Mouse (Mus musculus) embryonic fibroblast, embryonic 13.5 days (primary cell): Measurements from ENCODE around the gene Gnat2.

Experiments used
- CTCF ChIP-seq: IDR thresholded peaks from 2 replicates; pipeline ENCODE4 v1.5.1; 2011; ENCODE audit warnings: mild to moderate bottlenecking, control low read depth, low read length, moderate library complexity, borderline replicate concordance; ENCODE audit not compliant: insufficient read depth
- POLR2A ChIP-seq: IDR thresholded peaks from 2 replicates; pipeline ENCODE4 v1.6.1; 2011; ENCODE audit warnings: low read depth, mild to moderate bottlenecking, control low read depth, low read length, moderate library complexity

DNA sequence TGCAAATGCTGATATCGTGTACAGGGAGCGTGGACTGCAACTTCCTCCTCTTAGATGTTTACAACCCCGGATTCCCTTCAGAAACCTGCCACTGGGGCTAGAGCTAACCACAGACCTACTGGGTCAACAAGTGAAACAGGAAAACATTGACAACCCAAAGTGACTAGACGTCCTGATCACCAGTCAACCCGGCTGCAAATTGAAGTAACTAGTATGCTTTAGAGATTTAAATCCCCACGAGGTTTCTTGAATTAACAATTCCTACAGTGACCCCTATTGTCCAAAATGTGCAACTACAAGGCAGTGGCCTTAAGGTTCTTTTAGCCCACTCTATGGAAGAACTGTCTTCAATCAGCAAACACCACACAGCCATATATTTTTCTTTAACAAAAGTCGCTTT, 31.2 kb upstream of the Gnat2 start:
- TF ChIP-seq CTCF (no peak), POLR2A (no peak)
